Mouse (Mus musculus): Measurements from ENCODE around the gene Cacna1a. TPM values are rescaled to one million over a fixed set of nuclear protein-coding genes. Genes with fewer than 3 reads are reported as not detected.

The Cacna1a gene
- total RNA-seq, 2 experiments from 2014 or later: 0.21 to 1.8 TPM

DNA sequence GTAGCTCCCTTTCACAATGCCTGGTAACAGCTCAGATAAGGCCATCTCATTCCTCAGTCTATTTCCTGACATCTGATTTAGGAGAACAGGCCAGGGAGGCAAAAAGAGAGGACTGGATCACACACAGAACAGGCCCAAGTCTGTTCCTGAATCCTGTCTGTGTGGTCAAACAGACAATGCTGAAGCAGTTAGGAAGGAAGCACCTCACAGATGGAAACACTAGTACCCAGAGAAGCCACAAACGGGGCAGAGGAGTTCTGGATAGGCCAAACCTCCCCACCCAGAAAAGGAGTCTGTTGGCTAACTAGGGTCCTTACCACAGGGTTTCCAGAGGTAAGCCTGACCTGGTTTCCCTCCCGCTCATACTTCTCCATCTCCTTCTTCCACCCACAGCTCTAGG, 294.0 kb downstream of the Cacna1a start:
- peak; percentile 47 for ATAC-seq (replicated peaks; ENCODE audit: poor library complexity)

DNA sequence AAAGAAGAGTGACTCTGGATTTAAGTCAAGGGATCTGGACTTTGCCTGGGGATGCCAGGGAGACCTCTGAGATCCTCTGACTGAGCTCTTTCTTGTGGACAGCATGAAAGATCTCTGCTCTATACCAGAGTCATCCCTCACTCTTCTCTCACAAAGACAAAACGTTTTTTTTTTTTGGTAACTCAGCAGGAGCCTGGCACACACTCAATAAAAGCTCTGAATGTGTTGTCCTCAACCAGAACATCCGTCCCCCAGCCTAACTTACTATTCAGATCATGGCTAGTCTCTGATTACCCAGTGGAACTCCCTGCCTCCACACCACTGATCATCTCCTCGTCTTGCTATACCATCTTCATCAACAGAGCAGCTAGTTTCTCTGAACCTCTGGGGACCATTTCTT, 296.3 kb downstream of the Cacna1a start:
- no peak for ATAC-seq (replicated peaks; ENCODE audit: poor library complexity)

DNA sequence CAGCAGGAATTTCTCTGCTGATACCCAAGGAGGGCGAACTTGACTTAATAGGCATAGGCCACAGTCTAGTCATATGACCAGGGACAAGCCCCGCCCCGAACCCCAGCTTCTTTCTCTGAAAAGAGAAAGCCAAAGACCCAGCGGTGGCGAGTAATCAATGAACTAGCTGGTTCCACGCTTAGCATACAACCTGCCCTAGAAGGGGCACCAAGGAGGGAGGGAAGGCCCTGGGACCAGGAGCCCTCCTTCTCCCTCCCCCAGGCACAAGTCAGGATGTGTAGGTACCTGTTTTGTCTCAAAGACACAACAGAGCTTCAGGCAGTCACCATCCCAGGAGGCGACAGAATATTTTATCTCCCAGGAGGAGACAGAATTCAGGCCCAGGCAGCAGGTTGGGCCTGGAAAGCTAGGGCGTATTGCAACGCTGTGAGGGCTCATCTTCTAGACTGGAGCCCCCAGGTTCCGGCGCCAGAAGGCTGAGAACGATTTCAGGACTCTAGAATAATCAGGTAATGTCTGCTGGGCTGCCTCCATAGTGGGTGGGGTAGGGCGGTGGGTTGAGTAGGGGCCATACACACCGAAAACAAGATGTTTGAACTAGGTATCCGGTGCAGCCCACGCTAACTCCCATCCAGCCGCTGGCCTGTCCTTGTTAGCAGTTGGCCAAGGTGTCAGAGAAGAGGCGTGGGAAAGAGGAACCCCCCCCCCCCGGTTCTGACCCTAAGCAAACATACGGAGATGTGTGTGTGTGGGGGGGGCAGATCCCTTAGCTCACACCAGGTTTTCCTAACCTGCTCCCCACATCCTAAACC, 298.2 kb downstream of the Cacna1a start, which contains the start of gene Trmt1:
TSS of gene Trmt1 (plus strand) at position 117 of the 812 bp plus-strand sequence.
- 0 out of 2 replicates have a peak, but pooled peaks have one; percentile 8 for ATAC-seq (replicated peaks; ENCODE audit: poor library complexity)

DNA sequence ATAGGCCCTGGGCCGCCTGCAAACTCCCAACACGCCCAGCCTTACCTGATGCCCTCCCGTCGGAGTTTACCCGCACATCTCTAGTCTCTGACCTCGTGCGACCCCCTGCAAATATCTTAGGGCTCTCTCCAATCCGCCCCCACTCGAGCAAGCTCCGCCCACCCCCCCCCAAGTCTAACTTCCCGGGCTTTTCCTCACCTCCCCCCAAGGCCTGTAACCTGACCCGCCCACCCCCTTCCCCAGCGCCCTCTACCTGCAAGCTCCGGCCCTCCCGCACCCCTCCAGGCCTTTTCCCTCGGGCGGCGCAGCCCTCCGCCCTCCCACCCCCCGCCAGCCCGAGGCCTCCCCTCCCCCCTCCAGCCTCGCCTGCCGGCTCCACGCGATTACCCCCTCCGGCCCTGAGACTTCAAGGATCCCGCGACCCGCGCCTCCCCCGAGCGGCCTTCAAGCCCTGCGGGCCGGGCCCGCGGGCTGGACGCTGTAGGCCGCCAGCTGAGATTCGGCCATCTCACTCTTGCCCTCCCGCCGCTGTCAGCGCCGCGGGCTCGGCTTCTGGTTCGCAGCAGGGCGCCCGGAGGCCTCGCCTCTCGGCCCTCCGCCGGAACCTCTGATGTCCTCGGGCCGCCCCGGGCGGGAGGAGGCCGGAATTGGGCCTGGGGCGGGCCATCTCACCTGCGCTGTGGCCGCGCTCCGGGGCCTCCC, 298.9 kb downstream of the Cacna1a start:
- peak; percentile 10; the same call in 1 of the 2 replicates for ATAC-seq (replicated peaks; ENCODE audit: poor library complexity)

DNA sequence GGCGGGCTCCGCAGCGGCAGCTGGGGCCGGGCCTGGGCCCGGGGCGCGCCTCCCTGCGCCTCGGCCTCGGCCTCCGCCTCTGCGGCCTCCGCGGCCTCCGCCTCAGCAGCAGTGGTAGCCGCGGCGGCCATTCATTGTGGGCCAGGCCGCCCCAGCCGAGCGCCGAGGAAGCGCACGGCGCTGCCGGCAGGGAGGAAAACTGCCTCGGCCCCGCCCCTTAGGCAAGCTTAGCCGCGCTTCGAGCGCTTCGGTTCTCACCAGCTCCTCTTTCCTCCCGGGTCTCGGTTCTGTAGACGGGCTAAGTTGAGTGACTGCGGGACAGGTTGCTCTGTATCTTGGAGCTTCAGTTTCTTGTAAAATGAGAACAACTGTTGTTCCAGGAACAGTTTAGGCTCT, 299.5 kb downstream of the Cacna1a start, which contains the start of gene Nacc1:
TSS of gene Nacc1 (minus strand) at position 158 of the 396 bp plus-strand sequence.
- ATAC-seq (replicated peaks; ENCODE audit: poor library complexity): peak; percentile 81

DNA sequence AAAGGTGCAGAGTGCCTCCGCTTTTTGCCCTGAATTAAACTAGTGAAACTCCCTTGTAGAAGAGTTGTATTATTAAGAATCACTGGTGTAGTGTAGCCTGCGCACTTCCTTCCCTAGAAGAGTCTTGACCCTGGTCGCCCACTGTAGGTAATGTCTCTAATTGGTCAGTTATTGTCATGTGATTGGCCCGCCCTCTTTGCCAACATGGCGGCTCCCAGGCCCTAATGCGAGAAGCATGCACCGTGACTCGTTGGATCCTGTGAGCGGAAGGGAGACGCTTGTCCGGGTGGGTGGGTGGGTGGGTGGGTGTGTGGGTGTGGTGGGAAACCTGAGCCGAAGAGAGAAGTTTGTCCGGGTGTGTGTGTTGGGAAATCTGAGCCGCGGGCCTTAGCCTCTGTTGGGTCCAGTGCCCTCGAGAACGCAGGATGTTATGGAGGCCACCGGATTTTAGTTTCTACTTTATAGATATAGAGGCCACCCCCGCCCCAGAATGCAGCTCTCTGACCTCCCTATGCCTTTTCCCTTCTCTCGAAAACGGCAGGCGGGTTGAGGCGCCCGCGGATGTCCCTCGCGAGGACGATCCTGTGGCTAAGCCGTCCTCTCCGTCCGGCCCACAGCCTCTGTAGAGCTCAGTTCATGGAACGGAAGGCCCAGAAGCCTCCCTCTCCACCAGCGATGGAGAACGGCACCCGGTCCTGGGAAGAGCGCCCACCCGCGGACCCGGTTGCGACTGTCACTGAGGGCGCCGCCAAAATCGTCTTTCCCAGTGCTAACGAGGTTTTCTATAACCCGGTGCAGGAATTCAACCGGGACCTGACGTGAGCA, 301.1 kb downstream of the Cacna1a start:
- ATAC-seq (replicated peaks; ENCODE audit: poor library complexity): peak; percentile 80

Other genes starting within 250 kb of the Cacna1a start
- gene Cc2d1a, start 240.5 kb upstream of the Cacna1a start, total RNA-seq (2015): 7.3 and 8.0 TPM in 2 replicates
- gene Cc2d1a, start 240.5 kb upstream of the Cacna1a start, total RNA-seq (2017): 5.7 and 8.0 TPM in 2 replicates
- 0.17 and 0.32 TPM in 2 replicates for gene 4930432K21Rik, start 240.4 kb upstream of the Cacna1a start, total RNA-seq (2015)
- 2.1 and 2.2 TPM in 2 replicates for gene 4930432K21Rik, start 240.4 kb upstream of the Cacna1a start, total RNA-seq (2017)
- gene Nanos3, start 203.2 kb upstream of the Cacna1a start, total RNA-seq (2015): 0.54 and 1.7 TPM in 2 replicates
- gene Nanos3, start 203.2 kb upstream of the Cacna1a start, total RNA-seq (2017): 3.5 TPM in 1 of 2 replicates, not detected in the other
- 3.2 and 3.4 TPM in 2 replicates for gene Zswim4, start 151.4 kb upstream of the Cacna1a start, total RNA-seq (2015)
- gene Zswim4, start 151.4 kb upstream of the Cacna1a start, total RNA-seq (2017): 4.2 and 5.0 TPM in 2 replicates
- gene D8Ertd738e, start 138.7 kb upstream of the Cacna1a start, total RNA-seq (2015): 121 and 132 TPM in 2 replicates
- 63.4 and 107 TPM in 2 replicates for gene D8Ertd738e, start 138.7 kb upstream of the Cacna1a start, total RNA-seq (2017)
- gene Mri1, start 131.1 kb upstream of the Cacna1a start, total RNA-seq (2015): 34.3 and 39.1 TPM in 2 replicates
- 13.8 and 17.4 TPM in 2 replicates for gene Mri1, start 131.1 kb upstream of the Cacna1a start, total RNA-seq (2017)
- 18.6 and 19.4 TPM in 2 replicates for gene Ccdc130, start 118.1 kb upstream of the Cacna1a start, total RNA-seq (2015)
- gene Ccdc130, start 118.1 kb upstream of the Cacna1a start, total RNA-seq (2017): 6.8 and 17.0 TPM in 2 replicates